Mouse (Mus musculus) cerebellum, adult (tissue): Measurements from ENCODE around the gene Kif14.

Experiments used
- ATAC-seq: cut with Nextera tagmentation; 2 replicates; pipeline ENCODE4 v1.9.2; 2017; ENCODE audit warnings: mild to moderate bottlenecking, moderate library complexity, mixed read lengths; ENCODE audit not compliant: insufficient number of reproducible peaks, low FRiP score, low TSS enrichment

Kif14 gene

GRCm38 (mm10) chr1:136466143-136466811 is at the start of gene Kif14:
Gene Kif14, plus strand, starts transcription at chr1:136466343.
- peak; percentile 98 for ATAC-seq

DNA sequence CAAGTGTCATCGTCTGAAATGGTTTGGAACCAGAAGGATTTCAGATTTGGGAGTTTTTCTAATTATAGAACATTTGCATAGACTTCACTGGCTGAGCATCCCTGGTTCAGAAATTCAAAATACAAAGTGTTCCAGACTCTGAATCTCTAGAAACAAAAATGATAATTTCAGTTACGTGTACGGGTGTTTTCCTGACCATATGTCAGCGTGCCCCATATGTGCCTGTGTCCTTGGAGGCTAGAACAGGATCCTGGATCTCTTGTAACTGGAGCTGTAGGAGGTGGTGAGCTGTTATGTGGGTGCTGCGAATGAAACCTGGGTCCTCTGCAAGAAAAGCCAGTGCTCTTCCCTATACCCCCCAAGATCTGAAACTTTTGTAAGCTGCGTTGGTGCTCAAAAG is 47.8 kb upstream of the Kif14 start:
- ATAC-seq: no peak

DNA sequence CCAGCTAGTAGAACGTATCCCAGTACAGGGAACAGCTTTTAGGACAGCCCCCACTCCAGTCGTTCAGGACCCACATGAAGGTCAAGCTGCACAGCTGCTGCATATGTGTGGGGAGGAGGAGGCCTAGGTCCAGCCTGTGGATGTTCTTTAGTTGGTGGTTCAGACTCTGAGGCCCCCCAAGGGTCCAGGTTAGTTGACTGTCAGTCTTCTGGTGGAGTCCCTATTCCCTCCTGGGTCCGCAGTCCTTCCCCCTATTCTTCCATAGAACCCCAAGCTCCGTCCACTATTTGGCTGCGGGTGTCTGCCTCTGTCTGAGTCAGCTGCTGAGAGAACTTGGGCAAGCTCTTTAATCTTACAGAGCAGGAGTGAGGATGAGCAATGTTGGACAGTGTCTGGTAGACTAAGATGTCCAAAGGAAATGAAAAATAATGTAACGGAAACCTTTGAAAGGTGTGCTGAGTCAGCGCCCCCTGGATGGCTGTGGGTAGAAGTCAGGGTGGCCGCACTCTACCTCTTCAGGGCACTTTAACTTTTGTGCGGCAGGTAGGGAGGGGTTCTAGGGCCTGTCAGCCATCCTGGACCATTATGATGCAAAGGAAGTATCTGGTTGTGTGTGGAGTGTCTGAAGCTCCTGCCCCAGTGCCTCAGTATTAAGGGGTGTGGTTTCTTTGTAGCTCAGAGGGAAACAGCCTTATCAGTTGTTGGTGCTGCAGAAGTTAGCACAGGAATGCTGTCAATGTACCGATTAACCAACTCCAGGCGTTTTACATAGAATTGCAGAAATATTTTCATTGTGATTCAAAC is 38.8 kb upstream of the Kif14 start:
- ATAC-seq: no peak

- no peak for ATAC-seq
These were observed 37.2 kb upstream of the Kif14 start for GRCm38 (mm10) chr1:136428981-136429380.

DNA sequence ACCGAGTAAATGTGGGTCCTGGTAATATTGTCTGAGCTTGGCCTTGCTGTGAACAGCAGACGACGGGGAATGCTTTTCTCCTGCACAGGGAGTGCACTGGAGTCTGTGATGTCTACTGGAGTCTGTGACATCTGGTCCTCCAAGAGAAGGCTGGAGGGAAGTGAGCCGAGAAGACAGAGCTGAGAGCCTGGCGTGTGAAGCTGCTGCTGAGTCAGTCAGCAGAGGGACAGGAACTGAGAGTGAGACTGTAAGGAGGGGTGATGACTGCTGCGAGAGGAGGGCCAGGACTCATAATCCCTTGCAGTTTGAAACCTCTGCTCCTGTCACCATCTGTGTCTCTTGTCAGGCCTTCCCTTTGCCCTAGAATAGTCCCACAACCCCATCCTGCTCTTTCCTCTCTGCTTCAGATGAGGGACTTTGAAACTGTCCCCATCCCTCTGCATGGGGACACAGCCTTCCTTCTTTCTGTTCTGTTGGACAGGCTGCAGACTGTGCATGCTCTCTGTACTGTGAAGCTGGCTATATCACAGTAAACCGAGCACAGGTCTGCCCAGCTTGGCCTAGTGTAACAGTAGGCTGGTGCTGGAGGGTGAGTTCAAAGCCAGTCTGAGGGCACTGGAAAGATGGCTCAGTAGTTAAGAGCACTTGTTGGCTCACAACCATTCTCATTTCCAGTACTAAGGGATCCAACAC is 35.9 kb upstream of the Kif14 start:
- ATAC-seq: no peak

DNA sequence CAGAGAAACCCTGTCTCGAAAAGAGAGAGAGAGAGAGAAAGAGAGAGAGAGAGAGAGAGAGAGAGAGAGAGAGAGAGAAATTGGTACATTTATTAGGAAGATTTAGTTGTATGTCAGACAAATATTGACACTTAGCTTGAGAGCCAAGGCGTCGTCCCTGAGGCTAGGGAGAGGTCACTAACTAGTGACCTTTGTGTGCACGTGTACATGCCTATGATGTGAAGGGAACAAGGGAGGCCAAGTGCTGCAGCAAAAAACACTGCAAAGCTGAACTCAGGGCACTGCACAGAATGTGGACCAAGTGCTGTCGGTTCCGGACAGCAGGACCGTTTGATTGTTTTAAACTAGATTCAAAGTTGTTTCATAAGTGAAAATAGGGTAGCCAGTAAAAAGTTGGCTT is 25.4 kb upstream of the Kif14 start:
- no peak for ATAC-seq

- ATAC-seq: no peak
These were observed 23.3 kb upstream of the Kif14 start for GRCm38 (mm10) chr1:136442809-136443208.

DNA sequence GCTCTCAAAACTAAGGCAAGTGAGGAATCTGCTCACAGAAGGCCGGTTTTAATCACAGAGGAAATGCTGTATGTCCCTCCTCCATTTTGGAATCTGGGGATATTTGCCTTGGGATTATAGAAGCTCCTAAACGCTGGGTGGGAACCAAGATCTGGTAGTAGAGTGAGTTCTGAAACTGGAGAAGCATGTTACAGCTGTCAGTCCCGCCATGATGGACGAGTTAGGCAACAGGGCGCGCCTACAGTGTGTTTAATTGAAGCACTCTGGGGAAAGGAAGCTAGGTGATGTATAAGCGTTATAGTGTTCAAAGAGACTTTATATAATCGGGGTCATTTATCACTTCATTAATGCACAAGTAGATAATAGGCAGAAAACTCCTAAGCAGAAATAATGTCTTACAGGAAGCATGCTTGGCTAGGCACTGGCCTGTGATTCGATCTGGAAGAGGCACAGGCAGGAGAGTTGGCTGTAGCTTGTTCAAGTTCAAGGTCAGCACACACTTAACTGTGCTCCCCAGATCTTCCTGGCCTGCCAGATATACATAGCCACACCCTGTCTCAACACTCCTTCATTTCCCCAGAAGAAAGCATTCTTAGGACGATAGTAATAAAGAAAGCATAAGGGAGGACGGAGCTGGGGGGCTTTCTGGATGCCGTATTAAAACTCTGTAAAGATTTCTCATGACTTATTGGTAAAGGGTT is 21.4 kb upstream of the Kif14 start:
- ATAC-seq: no peak

GRCm38 (mm10) chr1:136446933-136447332 is 19.2 kb upstream of the Kif14 start:
- ATAC-seq: no peak

- no peak for ATAC-seq
These were observed 18.8 kb upstream of the Kif14 start for GRCm38 (mm10) chr1:136447338-136447737.

DNA sequence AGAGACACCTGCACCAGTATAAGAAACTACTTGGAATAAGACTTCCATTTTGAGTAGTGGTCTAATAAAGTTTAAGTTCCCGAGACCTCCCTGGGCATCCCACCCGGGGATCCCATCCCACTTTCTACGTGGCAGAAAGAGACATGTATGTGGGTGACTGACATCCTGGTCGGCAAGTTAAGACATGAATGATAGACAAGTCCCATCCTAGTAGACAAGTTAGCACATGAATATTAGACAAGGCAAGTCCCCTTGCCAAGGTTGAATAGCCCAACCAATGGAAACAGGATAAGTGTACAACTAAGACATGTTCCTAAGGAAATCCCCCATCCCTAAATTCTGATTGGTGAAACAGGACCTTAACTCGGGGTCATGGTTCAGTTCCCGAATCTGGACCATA is 16.6 kb upstream of the Kif14 start:
- no peak for ATAC-seq

DNA sequence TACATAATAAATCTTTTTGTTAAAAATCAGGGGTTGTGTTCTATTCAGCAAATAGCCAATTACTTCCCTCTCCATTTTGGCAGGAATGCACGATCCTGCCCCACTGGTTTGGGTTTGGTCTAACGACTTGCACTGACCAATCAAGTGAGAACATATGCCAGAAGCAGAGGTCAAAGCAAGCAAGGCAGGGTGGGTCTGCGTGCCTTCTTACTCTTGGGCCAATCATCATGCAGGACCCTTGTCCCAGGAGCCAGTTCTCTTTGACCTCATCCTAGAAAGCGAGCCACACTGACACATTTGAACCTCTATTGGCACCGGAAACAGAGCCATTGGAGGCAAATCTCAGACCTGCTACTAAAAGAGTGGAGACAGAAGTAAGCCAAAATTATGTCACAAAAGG is 15.9 kb upstream of the Kif14 start:
- no peak for ATAC-seq

DNA sequence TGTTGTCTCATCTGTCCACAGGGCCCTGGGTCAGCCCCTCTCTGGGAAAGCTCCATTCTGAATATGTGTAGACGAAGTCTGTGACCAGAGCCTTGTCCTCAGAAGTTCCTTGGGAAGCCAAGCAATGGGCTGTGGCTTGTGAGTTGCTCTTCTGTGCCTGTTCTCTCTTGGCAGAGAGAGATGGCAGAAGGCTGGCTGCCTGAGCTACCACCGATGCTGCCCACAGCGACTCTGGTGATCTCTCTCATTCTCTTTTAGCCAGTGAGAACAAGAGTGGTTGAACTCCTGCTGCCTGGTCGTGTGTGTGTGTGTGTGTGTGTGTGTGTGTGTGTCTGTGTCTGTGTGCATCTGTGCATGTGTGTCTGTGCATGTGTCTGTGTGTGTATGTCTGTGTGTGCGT is 13.7 kb upstream of the Kif14 start:
- ATAC-seq: no peak

DNA sequence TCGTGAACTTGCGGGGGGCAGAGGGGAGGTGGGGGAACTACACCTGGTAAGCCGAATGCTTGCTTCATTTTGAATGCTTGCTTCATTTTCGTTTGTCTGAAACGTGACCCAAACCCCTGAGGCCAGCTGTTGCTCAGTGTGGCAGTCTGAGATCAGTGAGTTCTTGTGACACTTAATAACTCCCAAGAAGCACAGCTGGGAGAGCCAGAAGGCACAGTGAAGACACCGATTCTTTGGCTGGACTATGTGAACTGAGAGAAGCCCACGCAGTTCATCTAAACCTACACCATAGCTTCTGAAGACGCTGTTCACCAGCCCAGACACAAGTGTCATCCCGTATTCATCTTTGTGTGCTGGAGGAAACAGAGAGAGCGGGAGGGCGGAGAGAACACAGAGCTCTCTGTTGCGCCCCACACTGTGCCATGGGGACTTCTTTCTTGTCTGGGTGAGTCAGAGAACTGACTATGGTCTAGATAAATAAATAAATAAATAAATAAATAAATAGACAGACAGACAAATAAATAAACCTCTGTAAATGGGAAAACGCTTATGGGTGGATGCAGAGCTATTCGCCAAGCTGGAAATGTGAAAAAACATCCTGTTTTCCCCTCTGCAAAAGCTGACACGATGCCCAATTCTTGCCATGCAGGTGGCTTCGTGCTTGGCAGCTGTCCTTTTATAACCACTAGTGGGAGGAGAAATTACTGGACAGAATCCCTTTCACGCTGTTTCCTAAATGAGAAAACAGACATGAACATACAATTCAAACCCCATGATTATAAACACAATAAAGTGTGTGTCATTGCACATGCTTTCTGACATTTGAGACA is 10.2 kb upstream of the Kif14 start:
- ATAC-seq: no peak

- ATAC-seq: no peak
These were observed 9.4 kb upstream of the Kif14 start for GRCm38 (mm10) chr1:136456741-136457140.

DNA sequence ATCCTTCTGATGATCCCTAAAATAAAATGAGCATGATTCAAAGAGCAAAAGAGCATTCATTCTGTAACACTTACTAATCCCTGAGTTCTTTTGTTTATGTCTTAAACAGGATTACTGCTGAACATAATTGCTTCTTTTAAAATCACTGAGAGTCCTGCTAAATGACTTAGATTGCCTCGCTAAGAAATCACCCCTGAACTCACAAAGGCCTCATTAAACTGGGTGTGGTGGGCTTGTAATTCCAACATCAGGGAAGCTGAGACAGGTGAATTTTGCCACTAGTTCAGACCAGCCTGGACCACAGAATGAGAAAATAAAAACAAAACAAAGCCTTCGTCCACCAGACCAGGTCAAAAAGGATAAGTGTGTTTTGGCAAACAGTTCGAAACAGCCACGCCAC is 8.7 kb upstream of the Kif14 start:
- no peak for ATAC-seq

DNA sequence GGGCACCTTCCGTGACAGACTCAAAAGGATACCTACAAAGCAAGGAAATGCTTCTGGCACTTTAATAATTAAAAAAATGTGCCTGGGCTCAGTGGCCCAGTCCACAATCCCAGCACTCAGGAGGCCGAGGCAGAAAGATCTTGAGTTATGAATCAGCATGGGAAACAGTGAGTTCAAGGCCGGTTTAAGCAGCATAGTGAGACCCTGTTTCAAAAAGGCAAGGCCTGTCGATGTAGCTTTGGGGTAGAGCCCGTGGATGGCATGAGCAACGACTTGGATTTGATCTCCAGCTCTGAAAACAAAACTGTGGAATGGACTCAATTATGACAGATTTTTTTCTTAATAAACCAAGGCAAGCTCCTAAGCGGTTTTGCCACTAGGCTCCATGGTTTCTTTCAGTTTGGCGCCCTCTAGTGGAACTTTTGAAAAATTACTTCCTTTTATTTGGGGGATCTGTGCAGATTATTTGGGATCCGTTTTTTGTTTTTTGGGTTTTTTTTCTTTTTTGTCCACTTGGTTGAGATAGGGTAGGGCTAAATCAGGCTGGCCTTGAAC is 7.4 kb upstream of the Kif14 start:
- peak; percentile 31; the same call in 1 of the 2 replicates for ATAC-seq

DNA sequence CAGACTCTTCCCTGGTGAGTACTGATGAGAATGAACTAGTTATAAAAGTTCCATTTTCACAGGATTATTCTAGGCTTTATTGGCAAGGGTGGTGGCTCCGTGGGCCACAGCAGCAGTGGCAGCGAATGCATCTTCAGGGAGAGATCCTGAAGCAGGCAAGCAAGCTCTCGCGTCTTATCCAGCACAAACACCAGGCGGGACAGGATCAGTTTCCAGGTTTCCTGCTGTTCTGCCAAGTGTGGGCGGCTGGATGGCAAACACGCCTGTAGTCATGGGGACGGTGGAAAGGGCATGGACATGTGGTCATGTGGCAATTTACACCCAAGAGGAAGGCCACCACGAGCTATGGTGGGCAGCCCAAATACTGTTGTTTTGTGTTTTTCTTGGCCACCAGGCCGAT is 3.7 kb upstream of the Kif14 start:
- ATAC-seq: no peak

- no peak for ATAC-seq
These were observed 975 bp upstream of the Kif14 start for GRCm38 (mm10) chr1:136465168-136465567.

GRCm38 (mm10) chr1:136469408-136469807 is 3.3 kb downstream of the Kif14 start:
- ATAC-seq: no peak
